15 mouse cellular contexts compared by ENCODE assay signal in the genomic region with DNA sequence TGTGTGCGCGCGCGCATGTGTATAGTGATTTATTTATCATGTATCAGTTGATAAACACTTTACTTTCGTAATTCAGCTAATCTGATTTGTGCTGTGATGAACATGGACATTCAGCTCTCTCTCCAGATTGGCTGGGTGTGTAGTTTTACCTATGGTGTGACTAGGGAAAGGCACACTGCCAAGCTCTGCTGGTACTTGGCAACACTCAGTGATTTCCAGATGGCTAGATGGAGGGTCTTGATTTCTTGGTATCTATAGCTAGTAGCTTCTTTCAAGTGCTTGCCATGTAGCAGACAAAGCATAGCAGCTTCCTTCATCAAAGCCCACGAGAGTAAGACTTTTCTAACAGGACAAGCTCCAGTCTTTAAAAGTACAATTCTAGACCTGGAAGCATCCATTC.
DNase-seq lines count a peak whose midpoint lies in the region; ATAC-seq and TF ChIP-seq lines count a peak whose summit lies in the region.
"Had no signal": no experiment of that assay in that cellular context is flagged by ENCODE, and none has a peak within 500 bp of the region (broad histone marks: within the 10 kb centered on the region; RNA-seq: fewer than 3 reads in every experiment).

No protein-coding gene starts in this region.

- 82% methylated on average over 6 of the region's 6 CpGs for WGBS in forebrain, embryonic 14.5 days
- WGBS in forebrain, embryonic 10.5 days: 94% methylated on average over 6 of the region's 6 CpGs
- WGBS in hindbrain, embryonic 16.5 days: 90% methylated on average over 6 of the region's 6 CpGs
- WGBS in hindbrain, embryonic 11.5 days: 95% methylated on average over 6 of the region's 6 CpGs

- TF ChIP-seq CTCF in brain, embryonic 14.5 days (IDR thresholded peaks at IDR 0.05; ENCODE audit: borderline replicate concordance, extremely low read depth, insufficient read depth, insufficient read length): no peak

- no peak overlapping the region for H3K27ac ChIP-seq in forebrain, embryonic 14.5 days (ENCODE audit: low read depth, low read length)
- no peak overlapping the region for H3K27ac ChIP-seq in forebrain, embryonic 10.5 days
- no peak overlapping the region for H3K27ac ChIP-seq in hindbrain, embryonic 16.5 days (ENCODE audit: low read depth, low read length)
- H3K27ac ChIP-seq in hindbrain, embryonic 11.5 days (ENCODE audit: low read depth, low read length): no peak overlapping the region
- H3K27ac ChIP-seq: embryonic facial prominence, embryonic 10.5 days; intestine, embryonic 15.5 days had no signal

- ATAC-seq in forebrain, embryonic 14.5 days: peak; percentile 84; the same call in 1 of the 2 replicates
- peak; percentile 74; the same call in 1 of the 2 replicates for ATAC-seq in hindbrain, embryonic 16.5 days
- no peak for ATAC-seq in hindbrain, embryonic 11.5 days (ENCODE audit: low FRiP score)
- ATAC-seq: intestine, embryonic 15.5 days had no signal

- no peaks in the 10 kb centered on the region for H3K36me3 ChIP-seq in forebrain, embryonic 14.5 days (ENCODE audit: control insufficient read depth, insufficient read depth, low read length)
- no peaks in the 10 kb centered on the region for H3K36me3 ChIP-seq in forebrain, embryonic 10.5 days (replicated peaks)
- H3K36me3 ChIP-seq in hindbrain, embryonic 16.5 days (ENCODE audit: control insufficient read depth, insufficient read depth, low read length): no peaks in the 10 kb centered on the region
- H3K36me3 ChIP-seq in hindbrain, embryonic 11.5 days (ENCODE audit: control insufficient read depth, insufficient read depth, low read length): no peaks in the 10 kb centered on the region
- H3K36me3 ChIP-seq: embryonic facial prominence, embryonic 10.5 days; heart, embryonic 12.5 days; intestine, embryonic 15.5 days had no signal

- H3K4me1 ChIP-seq in forebrain, embryonic 14.5 days (ENCODE audit: control insufficient read depth, insufficient read depth, low read length): no peaks in the 10 kb centered on the region
- no peaks in the 10 kb centered on the region for H3K4me1 ChIP-seq in forebrain, embryonic 10.5 days
- H3K4me1 ChIP-seq in hindbrain, embryonic 16.5 days (ENCODE audit: control insufficient read depth, insufficient read depth, low read depth, low read length): no peaks in the 10 kb centered on the region
- H3K4me1 ChIP-seq in hindbrain, embryonic 11.5 days (replicated peaks; ENCODE audit: control insufficient read depth, insufficient read depth, low read length): no peaks in the 10 kb centered on the region
- H3K4me1 ChIP-seq: embryonic facial prominence, embryonic 10.5 days; heart, embryonic 12.5 days; intestine, embryonic 15.5 days had no signal

- TF ChIP-seq POLR2A in brain, embryonic 14.5 days (IDR thresholded peaks at IDR 0.05; ENCODE audit: borderline replicate concordance, extremely low read depth, insufficient read depth, insufficient read length, poor library complexity, severe bottlenecking): no peak

- DNase-seq in cerebellum, postnatal 10 days: peak; percentile 87 to 92
- no peak for DNase-seq in cerebellum, adult 9-11 months
- DNase-seq in forebrain, embryonic 14.5 days (ENCODE audit: low spot score): peak; percentile 64
- no peak for DNase-seq in forebrain, embryonic 10.5 days (ENCODE audit: extremely low spot score, low spot score)
- no peak for DNase-seq in hindbrain, embryonic 11.5 days (ENCODE audit: low spot score)
- DNase-seq in brain, embryonic 14.5 days (ENCODE audit: low read depth): peak; percentile 79
- DNase-seq in right cerebral cortex, postnatal 10 days (ENCODE audit: low spot score in 2 of 2): no peak
- DNase-seq: adrenal gland, postnatal 10 days; cerebellum, adult 18-20 months; gastrocnemius, postnatal 25 days; kidney, adult 18-20 months had no signal

- H3K4me3 ChIP-seq in forebrain, embryonic 14.5 days (ENCODE audit: low read depth, low read length): no peak overlapping the region
- no peak overlapping the region for H3K4me3 ChIP-seq in forebrain, embryonic 10.5 days
- no peak overlapping the region for H3K4me3 ChIP-seq in hindbrain, embryonic 16.5 days (ENCODE audit: low read length)
- no peak overlapping the region for H3K4me3 ChIP-seq in hindbrain, embryonic 11.5 days (ENCODE audit: low read depth, low read length)
- H3K4me3 ChIP-seq: embryonic facial prominence, embryonic 10.5 days; heart, embryonic 12.5 days; intestine, embryonic 15.5 days had no signal

- no peaks in the 10 kb centered on the region for H3K27me3 ChIP-seq in forebrain, embryonic 14.5 days (replicated peaks; ENCODE audit: control insufficient read depth, insufficient read depth, low read length)
- no peaks in the 10 kb centered on the region for H3K27me3 ChIP-seq in forebrain, embryonic 10.5 days (ENCODE audit: poor library complexity, severe bottlenecking)
- H3K27me3 ChIP-seq in hindbrain, embryonic 16.5 days (replicated peaks; ENCODE audit: control insufficient read depth, insufficient read depth, low read length): no peaks in the 10 kb centered on the region
- no peaks in the 10 kb centered on the region for H3K27me3 ChIP-seq in hindbrain, embryonic 11.5 days (ENCODE audit: control insufficient read depth, insufficient read depth, low read length)
- H3K27me3 ChIP-seq: heart, embryonic 12.5 days; intestine, embryonic 15.5 days had no signal

- H3K4me2 ChIP-seq in forebrain, embryonic 14.5 days (ENCODE audit: low read length): no peak overlapping the region
- H3K4me2 ChIP-seq in hindbrain, embryonic 16.5 days (ENCODE audit: low read length): no peak overlapping the region
- no peak overlapping the region for H3K4me2 ChIP-seq in hindbrain, embryonic 11.5 days (replicated peaks; ENCODE audit: low read depth, low read length)
- H3K4me2 ChIP-seq: heart, embryonic 12.5 days; intestine, embryonic 15.5 days had no signal

- H3K9me3 ChIP-seq in forebrain, embryonic 14.5 days (replicated peaks; ENCODE audit: control insufficient read depth, low read length): no peaks in the 10 kb centered on the region
- no peaks in the 10 kb centered on the region for H3K9me3 ChIP-seq in forebrain, embryonic 10.5 days
- H3K9me3 ChIP-seq in hindbrain, embryonic 16.5 days (ENCODE audit: control insufficient read depth, low read length): no peaks in the 10 kb centered on the region
- no peaks in the 10 kb centered on the region for H3K9me3 ChIP-seq in hindbrain, embryonic 11.5 days (ENCODE audit: control insufficient read depth, low read length)
- H3K9me3 ChIP-seq: embryonic facial prominence, embryonic 10.5 days; heart, embryonic 12.5 days; intestine, embryonic 15.5 days had no signal

- no peak overlapping the region for H3K9ac ChIP-seq in forebrain, embryonic 14.5 days (ENCODE audit: low read length)
- no peak overlapping the region for H3K9ac ChIP-seq in hindbrain, embryonic 16.5 days (ENCODE audit: low read depth, low read length)
- H3K9ac ChIP-seq in hindbrain, embryonic 11.5 days (ENCODE audit: low read depth, low read length): no peak overlapping the region
- H3K9ac ChIP-seq: heart, embryonic 12.5 days; intestine, embryonic 15.5 days had no signal

Comparison
In these comparisons a context has a peak if more than half of its experiments do, and no peak if none do; other contexts are left out.
1. DNase-seq: peak in cerebellum, postnatal 10 days (2 of 2), forebrain, embryonic 14.5 days (single experiment) and brain, embryonic 14.5 days (single experiment); none in cerebellum, adult 9-11 months (single experiment), forebrain, embryonic 10.5 days (single experiment), hindbrain, embryonic 11.5 days (single experiment) and right cerebral cortex, postnatal 10 days (0 of 2).